Mouse (Mus musculus): ENCODE measurements at regions not wholly inside any gene's neighbourhood (a gene's known extent, or its start where the extent isn't known, plus 50 kb on each side); places are given as distances from the start of the nearest gene placed in this dataset.

DNA sequence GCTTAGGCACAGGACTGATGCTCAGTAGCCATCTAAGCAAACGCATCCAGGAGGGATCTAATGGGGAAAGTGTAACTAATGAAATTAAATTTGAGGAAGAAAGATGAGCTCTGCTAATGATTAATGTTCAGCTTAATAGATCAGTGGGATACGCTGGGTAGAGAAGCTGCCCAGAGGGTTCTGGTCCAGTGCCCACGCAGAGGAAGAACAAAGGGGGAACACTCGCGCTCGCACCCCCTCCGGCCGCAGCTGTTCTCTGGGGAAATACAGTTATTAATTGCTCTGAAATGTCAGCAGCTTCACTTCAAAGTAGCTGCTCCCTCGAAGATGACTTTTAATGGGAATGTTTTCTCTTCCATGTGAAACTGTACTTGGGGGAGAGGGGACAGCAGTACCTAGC is 623.0 kb upstream of the Vstm2b start:
- 63% methylated on average over 9 of the region's 9 CpGs for WGBS
- no peaks in the 10 kb centered on the region for H3K36me3 ChIP-seq (ENCODE audit: control insufficient read depth, insufficient read depth, low read length)
- ATAC-seq (ENCODE audit: low FRiP score, low TSS enrichment) = no peak
- no peak overlapping the region for H3K27ac ChIP-seq (ENCODE audit: low read depth, low read length)
- H3K4me2 ChIP-seq (replicated peaks; ENCODE audit: low read depth, low read length) = no peak overlapping the region
- H3K4me1 ChIP-seq (ENCODE audit: control insufficient read depth, insufficient read depth, low read length) = no peaks in the 10 kb centered on the region
- no peaks in the 10 kb centered on the region for H3K27me3 ChIP-seq (ENCODE audit: control insufficient read depth, insufficient read depth, low read length)
- H3K4me3 ChIP-seq (ENCODE audit: low read length) = no peak overlapping the region
- no peak overlapping the region for H3K9ac ChIP-seq (ENCODE audit: low read depth, low read length)
- no peaks in the 10 kb centered on the region for H3K9me3 ChIP-seq (ENCODE audit: control insufficient read depth, low read length)

DNA sequence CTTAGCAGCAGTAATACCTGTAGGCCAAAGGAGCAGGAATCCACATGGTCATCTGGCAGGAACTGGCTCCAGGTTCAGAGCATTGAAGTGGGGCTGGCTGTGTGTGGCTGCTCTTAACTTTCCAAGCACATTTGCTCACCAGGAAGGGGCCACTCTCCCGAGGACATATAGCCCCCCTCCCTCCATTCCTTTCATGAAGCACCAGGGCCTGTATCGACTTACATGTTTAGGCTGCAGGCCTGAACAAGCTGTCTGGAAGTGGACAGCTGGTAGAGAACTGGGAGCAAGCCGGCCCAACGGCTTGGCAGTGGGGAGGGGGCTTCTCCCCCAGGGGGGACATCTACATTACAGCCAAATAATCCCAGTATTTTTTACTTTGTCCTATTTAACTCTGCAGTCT is 622.5 kb upstream of the Vstm2b start:
- no peaks in the 10 kb centered on the region for H3K9me3 ChIP-seq (ENCODE audit: control insufficient read depth, low read length)

DNA sequence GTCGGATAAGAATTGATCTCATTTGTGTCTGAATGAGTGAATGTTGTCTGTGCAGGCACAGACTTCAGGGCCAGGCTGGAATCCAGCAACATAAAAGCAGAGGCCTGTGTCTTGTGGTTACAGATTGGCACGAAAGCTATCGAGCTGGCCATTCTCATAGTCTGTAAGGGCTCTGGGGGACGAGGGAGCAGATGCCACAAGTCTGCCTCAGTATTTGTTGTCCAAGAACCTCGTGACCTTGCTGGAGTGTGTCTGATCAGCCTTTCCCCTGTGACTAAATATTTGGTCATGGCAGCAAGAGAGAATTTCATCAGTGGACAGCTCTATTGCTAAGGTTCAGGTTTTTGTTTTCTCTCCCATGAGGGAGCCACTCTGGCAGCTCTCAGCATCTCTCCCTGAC is 622.0 kb upstream of the Vstm2b start:
- Histone ChIP-seq H3K4me2 (replicated peaks; ENCODE audit: low read depth, low read length) (no peak overlapping the region), H3K9me3 (ENCODE audit: control insufficient read depth, low read length) (no peaks in the 10 kb centered on the region), H3K9ac (ENCODE audit: low read depth, low read length) (no peak overlapping the region), H3K4me3 (ENCODE audit: low read length) (no peak overlapping the region), H3K27me3 (ENCODE audit: control insufficient read depth, insufficient read depth, low read length) (no peaks in the 10 kb centered on the region), H3K4me1 (ENCODE audit: control insufficient read depth, insufficient read depth, low read length) (no peaks in the 10 kb centered on the region), H3K27ac (ENCODE audit: low read depth, low read length) (no peak overlapping the region), H3K36me3 (ENCODE audit: control insufficient read depth, insufficient read depth, low read length) (no peaks in the 10 kb centered on the region)
- ATAC-seq (ENCODE audit: low FRiP score, low TSS enrichment) = no peak
- WGBS = 67% methylated on average over 5 of the region's 5 CpGs

More for the DNA sequence above, 622.5 kb upstream of the Vstm2b start:
- Histone ChIP-seq H3K4me2 (replicated peaks; ENCODE audit: low read depth, low read length) (no peak overlapping the region), H3K27me3 (ENCODE audit: control insufficient read depth, insufficient read depth, low read length) (no peaks in the 10 kb centered on the region), H3K9ac (ENCODE audit: low read depth, low read length) (no peak overlapping the region), H3K27ac (ENCODE audit: low read depth, low read length) (no peak overlapping the region), H3K4me3 (ENCODE audit: low read length) (no peak overlapping the region), H3K4me1 (ENCODE audit: control insufficient read depth, insufficient read depth, low read length) (no peaks in the 10 kb centered on the region), H3K36me3 (ENCODE audit: control insufficient read depth, insufficient read depth, low read length) (no peaks in the 10 kb centered on the region)
- no peak for ATAC-seq (ENCODE audit: low FRiP score, low TSS enrichment)
- 25% methylated on average over 4 of the region's 4 CpGs for WGBS

GRCm38 (mm10) chr7:40290166-40290565 is 608.0 kb upstream of the Vstm2b start:
- 88% methylated on average over 3 of the region's 3 CpGs for WGBS
- H3K9ac ChIP-seq (ENCODE audit: low read depth, low read length) = no peak overlapping the region
- no peaks in the 10 kb centered on the region for H3K27me3 ChIP-seq (ENCODE audit: control insufficient read depth, insufficient read depth, low read length)
- H3K9me3 ChIP-seq (ENCODE audit: control insufficient read depth, low read length) = no peaks in the 10 kb centered on the region
- H3K27ac ChIP-seq (ENCODE audit: low read depth, low read length) = no peak overlapping the region
- no peak for ATAC-seq (ENCODE audit: low FRiP score, low TSS enrichment)
- no peaks in the 10 kb centered on the region for H3K4me1 ChIP-seq (ENCODE audit: control insufficient read depth, insufficient read depth, low read length)
- no peak overlapping the region for H3K4me3 ChIP-seq (ENCODE audit: low read length)
- H3K4me2 ChIP-seq (replicated peaks; ENCODE audit: low read depth, low read length) = no peak overlapping the region
- H3K36me3 ChIP-seq (ENCODE audit: control insufficient read depth, insufficient read depth, low read length) = no peaks in the 10 kb centered on the region

GRCm38 (mm10) chr7:40310558-40310957 is 587.6 kb upstream of the Vstm2b start:
- no peak overlapping the region for H3K9ac ChIP-seq (ENCODE audit: low read depth, low read length)
- H3K9me3 ChIP-seq (ENCODE audit: control insufficient read depth, low read length) = no peaks in the 10 kb centered on the region
- no peak overlapping the region for H3K4me2 ChIP-seq (replicated peaks; ENCODE audit: low read depth, low read length)
- H3K4me1 ChIP-seq (ENCODE audit: control insufficient read depth, insufficient read depth, low read length) = no peaks in the 10 kb centered on the region
- ATAC-seq (ENCODE audit: low FRiP score, low TSS enrichment) = no peak
- no peaks in the 10 kb centered on the region for H3K36me3 ChIP-seq (ENCODE audit: control insufficient read depth, insufficient read depth, low read length)
- H3K27me3 ChIP-seq (ENCODE audit: control insufficient read depth, insufficient read depth, low read length) = no peaks in the 10 kb centered on the region
- H3K4me3 ChIP-seq (ENCODE audit: low read length) = no peak overlapping the region
- no peak overlapping the region for H3K27ac ChIP-seq (ENCODE audit: low read depth, low read length)
- 44% methylated on average over 2 of the region's 2 CpGs for WGBS

DNA sequence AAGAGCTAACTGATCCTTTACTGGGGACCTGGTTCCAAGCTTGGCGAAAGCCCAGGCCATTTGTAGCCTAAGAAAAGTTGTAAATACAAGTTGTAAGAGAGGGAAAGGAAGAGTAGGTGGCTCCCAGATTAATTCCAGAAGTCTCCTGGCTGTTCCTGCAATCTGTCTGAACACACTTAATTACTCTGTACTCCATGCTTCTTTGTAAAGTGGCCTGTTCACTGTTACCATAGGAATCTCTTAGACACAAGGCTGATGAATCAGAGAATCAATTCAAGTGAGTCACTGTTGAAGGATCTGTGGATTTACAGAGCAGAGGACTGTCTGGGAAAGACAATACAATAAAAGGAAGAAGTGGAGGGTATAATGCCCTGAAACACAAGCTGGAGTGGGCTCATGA is 577.0 kb upstream of the Vstm2b start:
- H3K4me2 ChIP-seq (replicated peaks; ENCODE audit: low read depth, low read length) = no peak overlapping the region
- ATAC-seq (ENCODE audit: low FRiP score, low TSS enrichment) = no peak
- no peaks in the 10 kb centered on the region for H3K27me3 ChIP-seq (ENCODE audit: control insufficient read depth, insufficient read depth, low read length)
- H3K4me1 ChIP-seq (ENCODE audit: control insufficient read depth, insufficient read depth, low read length) = no peaks in the 10 kb centered on the region
- H3K9me3 ChIP-seq (ENCODE audit: control insufficient read depth, low read length) = no peaks in the 10 kb centered on the region
- no peak overlapping the region for H3K9ac ChIP-seq (ENCODE audit: low read depth, low read length)
- WGBS = 82% methylated on average over 1 of the region's 1 CpGs
- H3K27ac ChIP-seq (ENCODE audit: low read depth, low read length) = no peak overlapping the region
- no peaks in the 10 kb centered on the region for H3K36me3 ChIP-seq (ENCODE audit: control insufficient read depth, insufficient read depth, low read length)
- H3K4me3 ChIP-seq (ENCODE audit: low read length) = no peak overlapping the region

- no peaks in the 10 kb centered on the region for H3K4me1 ChIP-seq (ENCODE audit: control insufficient read depth, insufficient read depth, low read length)
- no peak for ATAC-seq (ENCODE audit: low FRiP score, low TSS enrichment)
- no peaks in the 10 kb centered on the region for H3K36me3 ChIP-seq (ENCODE audit: control insufficient read depth, insufficient read depth, low read length)
- H3K27ac ChIP-seq (ENCODE audit: low read depth, low read length) = no peak overlapping the region
- 86% methylated on average over 3 of the region's 3 CpGs for WGBS
- H3K9me3 ChIP-seq (ENCODE audit: control insufficient read depth, low read length) = no peaks in the 10 kb centered on the region
- H3K27me3 ChIP-seq (ENCODE audit: control insufficient read depth, insufficient read depth, low read length) = no peaks in the 10 kb centered on the region
- no peak overlapping the region for H3K4me3 ChIP-seq (ENCODE audit: low read length)
- H3K4me2 ChIP-seq (replicated peaks; ENCODE audit: low read depth, low read length) = no peak overlapping the region
- no peak overlapping the region for H3K9ac ChIP-seq (ENCODE audit: low read depth, low read length)
Measured at GRCm38 (mm10) chr7:40325188-40325705, 572.9 kb upstream of the Vstm2b start.

GRCm38 (mm10) chr7:40332455-40332854 is 565.7 kb upstream of the Vstm2b start:
- no peaks in the 10 kb centered on the region for H3K4me1 ChIP-seq (ENCODE audit: control insufficient read depth, insufficient read depth, low read length)
- H3K9me3 ChIP-seq (ENCODE audit: control insufficient read depth, low read length) = no peaks in the 10 kb centered on the region
- no peaks in the 10 kb centered on the region for H3K27me3 ChIP-seq (ENCODE audit: control insufficient read depth, insufficient read depth, low read length)
- no peak overlapping the region for H3K9ac ChIP-seq (ENCODE audit: low read depth, low read length)
- no peaks in the 10 kb centered on the region for H3K36me3 ChIP-seq (ENCODE audit: control insufficient read depth, insufficient read depth, low read length)
- H3K27ac ChIP-seq (ENCODE audit: low read depth, low read length) = no peak overlapping the region
- ATAC-seq (ENCODE audit: low FRiP score, low TSS enrichment) = peak; percentile 52; the same call in 1 of the 2 replicates
- 40% methylated on average over 4 of the region's 4 CpGs for WGBS
- no peak overlapping the region for H3K4me2 ChIP-seq (replicated peaks; ENCODE audit: low read depth, low read length)
- no peak overlapping the region for H3K4me3 ChIP-seq (ENCODE audit: low read length)

DNA sequence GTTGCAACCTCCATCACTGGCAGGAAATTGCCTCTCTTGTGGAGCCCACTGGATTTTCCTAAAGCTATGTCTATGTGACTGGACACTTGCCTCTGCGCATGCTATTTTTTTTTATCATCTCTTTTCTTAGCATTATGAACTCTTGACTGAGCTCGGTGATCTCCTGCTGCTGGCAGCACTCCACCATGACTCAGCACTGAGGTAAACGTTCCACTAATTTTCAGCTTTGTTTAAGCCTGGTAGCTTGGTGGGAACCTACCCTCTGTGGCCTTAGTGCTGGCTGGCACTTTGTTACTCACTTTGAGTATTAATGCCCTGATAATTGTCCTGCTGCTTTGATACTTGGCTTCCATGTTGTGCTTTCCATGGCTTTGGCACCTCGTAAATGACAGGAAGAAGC is 545.8 kb upstream of the Vstm2b start:
- Histone ChIP-seq H3K27ac (ENCODE audit: low read depth, low read length) (no peak overlapping the region), H3K36me3 (ENCODE audit: control insufficient read depth, insufficient read depth, low read length) (no peaks in the 10 kb centered on the region), H3K4me3 (ENCODE audit: low read length) (no peak overlapping the region), H3K9ac (ENCODE audit: low read depth, low read length) (no peak overlapping the region), H3K4me2 (replicated peaks; ENCODE audit: low read depth, low read length) (no peak overlapping the region), H3K9me3 (ENCODE audit: control insufficient read depth, low read length) (no peaks in the 10 kb centered on the region), H3K27me3 (ENCODE audit: control insufficient read depth, insufficient read depth, low read length) (no peaks in the 10 kb centered on the region), H3K4me1 (ENCODE audit: control insufficient read depth, insufficient read depth, low read length) (no peaks in the 10 kb centered on the region)
- WGBS = 69% methylated on average over 4 of the region's 4 CpGs
- ATAC-seq (ENCODE audit: low FRiP score, low TSS enrichment) = no peak
